Mouse (Mus musculus): ENCODE results near the gene Msh6. TPM values are rescaled to one million over a fixed set of nuclear protein-coding genes. Genes with fewer than 3 reads are reported as not detected.
"Not testable (repeated sequence)": the region's sequence is repeated elsewhere in the genome, so short reads cannot be mapped to it uniquely, and the experiment has no call there.

The Msh6 gene
- 38.9 and 43.0 TPM in 2 replicates for polyA plus RNA-seq (2015; fragmentation: Nextera tagmentation; extraction: Ambion mirVana)

GRCm38 (mm10) chr17:87974629-87975228 lies at the start of gene Msh6:
Gene Msh6 (plus strand): TSS chr17:87975062.
- Histone ChIP-seq H3K27ac (peak within 1 kb of the TSS; percentile 93), H3K4me1 (peaks cover 14% of the 10 kb centered on the region)

GRCm38 (mm10) chr17:87934326-87934725 lies 40.5 kb upstream of the Msh6 start:
- no peak overlapping the region for H3K27ac ChIP-seq
- no peaks in the 10 kb centered on the region for H3K4me1 ChIP-seq
- ATAC-seq (ENCODE audit: insufficient number of reproducible peaks, low FRiP score, low TSS enrichment, low read depth): no peak
- H3K4me2 ChIP-seq: no peak overlapping the region
- no peak overlapping the region for H3K9ac ChIP-seq
- H3K4me3 ChIP-seq: no peak overlapping the region
- H3K36me3 ChIP-seq: no peaks in the 10 kb centered on the region
- H3K27me3 ChIP-seq: no peaks in the 10 kb centered on the region
- 85% methylated on average over 10 of the region's 10 CpGs for WGBS
- H3K9me3 ChIP-seq: no peaks in the 10 kb centered on the region

More at GRCm38 (mm10) chr17:87974629-87975228, at the start of gene Msh6:
- peak within 1 kb of the TSS; percentile 72 for H3K4me2 ChIP-seq
- ATAC-seq (ENCODE audit: insufficient number of reproducible peaks, low FRiP score, low TSS enrichment, low read depth): peak; percentile 97
- WGBS: under 1% methylated on average over 62 of the region's 63 CpGs
- H3K27me3 ChIP-seq: no peaks in the 10 kb centered on the region
- H3K4me3 ChIP-seq: peak within 1 kb of the TSS; percentile 100
- H3K9me3 ChIP-seq: no peaks in the 10 kb centered on the region
- H3K9ac ChIP-seq: peak within 1 kb of the TSS; percentile 93
- H3K36me3 ChIP-seq: 0 out of 2 replicates have a peak, but pooled peaks cover 8% of the 10 kb centered on the region

- H3K4me1 ChIP-seq: no peaks in the 10 kb centered on the region
- H3K9ac ChIP-seq: no peak overlapping the region
- H3K4me2 ChIP-seq: no peak overlapping the region
- H3K27me3 ChIP-seq: no peaks in the 10 kb centered on the region
- no peak for ATAC-seq (ENCODE audit: insufficient number of reproducible peaks, low FRiP score, low TSS enrichment, low read depth)
- H3K36me3 ChIP-seq: no peaks in the 10 kb centered on the region
- H3K27ac ChIP-seq: no peak overlapping the region
- H3K9me3 ChIP-seq: no peaks in the 10 kb centered on the region
- 85% methylated on average over 8 of the region's 8 CpGs for WGBS
- H3K4me3 ChIP-seq: no peak overlapping the region
Measured at GRCm38 (mm10) chr17:87934736-87935135, 40.1 kb upstream of the Msh6 start.

GRCm38 (mm10) chr17:87936156-87936555 lies 38.7 kb upstream of the Msh6 start:
- Histone ChIP-seq H3K27me3 (no peaks in the 10 kb centered on the region), H3K4me2 (no peak overlapping the region), H3K4me1 (no peaks in the 10 kb centered on the region), H3K9ac (no peak overlapping the region), H3K9me3 (no peaks in the 10 kb centered on the region), H3K27ac (no peak overlapping the region), H3K4me3 (no peak overlapping the region), H3K36me3 (no peaks in the 10 kb centered on the region)
- 84% methylated on average over 4 of the region's 4 CpGs for WGBS
- no peak for ATAC-seq (ENCODE audit: insufficient number of reproducible peaks, low FRiP score, low TSS enrichment, low read depth)

- Histone ChIP-seq H3K4me1 (no peaks in the 10 kb centered on the region), H3K9me3 (no peaks in the 10 kb centered on the region), H3K27me3 (no peaks in the 10 kb centered on the region), H3K9ac (no peak overlapping the region), H3K27ac (no peak overlapping the region), H3K4me3 (no peak overlapping the region), H3K36me3 (no peaks in the 10 kb centered on the region), H3K4me2 (no peak overlapping the region)
- 41% methylated on average over 16 of the region's 16 CpGs for WGBS
- ATAC-seq (ENCODE audit: insufficient number of reproducible peaks, low FRiP score, low TSS enrichment, low read depth): 0 out of 2 replicates have a peak, but pooled peaks have one; percentile 14
Measured at GRCm38 (mm10) chr17:87948965-87949584, 25.8 kb upstream of the Msh6 start.

GRCm38 (mm10) chr17:87954618-87955124 lies 20.2 kb upstream of the Msh6 start:
- not testable (repeated sequence) for ATAC-seq (ENCODE audit: insufficient number of reproducible peaks, low FRiP score, low TSS enrichment, low read depth); H3K9me3 ChIP-seq; H3K4me2 ChIP-seq; H3K27me3 ChIP-seq; H3K36me3 ChIP-seq; H3K27ac ChIP-seq; H3K9ac ChIP-seq; H3K4me1 ChIP-seq; H3K4me3 ChIP-seq
- 93% methylated on average over 13 of the region's 13 CpGs for WGBS

- ATAC-seq (ENCODE audit: insufficient number of reproducible peaks, low FRiP score, low TSS enrichment, low read depth): no peak
- Histone ChIP-seq H3K9me3 (no peaks in the 10 kb centered on the region), H3K4me2 (no peak overlapping the region), H3K4me3 (no peak overlapping the region), H3K27me3 (no peaks in the 10 kb centered on the region), H3K27ac (no peak overlapping the region), H3K9ac (no peak overlapping the region), H3K4me1 (no peaks in the 10 kb centered on the region), H3K36me3 (no peaks in the 10 kb centered on the region)
- WGBS: 68% methylated on average over 12 of the region's 12 CpGs
Measured at GRCm38 (mm10) chr17:87957096-87957840, 17.6 kb upstream of the Msh6 start.

- no peak overlapping the region for H3K4me3 ChIP-seq
- 62% methylated on average over 8 of the region's 8 CpGs for WGBS
Measured at GRCm38 (mm10) chr17:87958283-87958682, 16.6 kb upstream of the Msh6 start.

GRCm38 (mm10) chr17:87959406-87959805 lies 15.5 kb upstream of the Msh6 start:
- not testable (repeated sequence) for H3K4me2 ChIP-seq; ATAC-seq (ENCODE audit: insufficient number of reproducible peaks, low FRiP score, low TSS enrichment, low read depth); H3K36me3 ChIP-seq; H3K9ac ChIP-seq; H3K4me1 ChIP-seq; H3K27ac ChIP-seq; H3K4me3 ChIP-seq; H3K27me3 ChIP-seq; H3K9me3 ChIP-seq
- 94% methylated on average over 11 of the region's 11 CpGs for WGBS

More at GRCm38 (mm10) chr17:87958283-87958682, 16.6 kb upstream of the Msh6 start:
- Histone ChIP-seq H3K9ac (no peak overlapping the region), H3K9me3 (no peaks in the 10 kb centered on the region), H3K4me1 (no peaks in the 10 kb centered on the region), H3K27ac (no peak overlapping the region), H3K36me3 (no peaks in the 10 kb centered on the region), H3K27me3 (no peaks in the 10 kb centered on the region), H3K4me2 (no peak overlapping the region)
- ATAC-seq (ENCODE audit: insufficient number of reproducible peaks, low FRiP score, low TSS enrichment, low read depth): no peak

GRCm38 (mm10) chr17:87959931-87960330 lies 14.9 kb upstream of the Msh6 start:
- 83% methylated on average over 5 of the region's 5 CpGs for WGBS
- H3K4me3 ChIP-seq; H3K36me3 ChIP-seq; H3K9me3 ChIP-seq; H3K27ac ChIP-seq; H3K9ac ChIP-seq; H3K4me1 ChIP-seq; ATAC-seq (ENCODE audit: insufficient number of reproducible peaks, low FRiP score, low TSS enrichment, low read depth); H3K4me2 ChIP-seq; H3K27me3 ChIP-seq: not testable (repeated sequence)

- no peak overlapping the region for H3K9ac ChIP-seq
- H3K4me1 ChIP-seq: no peaks in the 10 kb centered on the region
- no peak for ATAC-seq (ENCODE audit: insufficient number of reproducible peaks, low FRiP score, low TSS enrichment, low read depth)
- 94% methylated on average over 13 of the region's 14 CpGs for WGBS
- H3K27me3 ChIP-seq: no peaks in the 10 kb centered on the region
- H3K36me3 ChIP-seq: no peaks in the 10 kb centered on the region
- H3K9me3 ChIP-seq: no peaks in the 10 kb centered on the region
- H3K4me3 ChIP-seq: no peak overlapping the region
- no peak overlapping the region for H3K4me2 ChIP-seq
- H3K27ac ChIP-seq: no peak overlapping the region
Measured at GRCm38 (mm10) chr17:87963081-87964075, 11.5 kb upstream of the Msh6 start.
